ENCODE assay signal across 7 mouse cellular contexts in genomic region chr9:37576436-37576930, GRCm38 (mm10). TPM values are rescaled to one million over a fixed set of nuclear protein-coding genes. Genes with fewer than 3 reads are reported as not detected.
DNase-seq lines count a peak whose midpoint lies in the region; ATAC-seq and TF ChIP-seq lines count a peak whose summit lies in the region.

No protein-coding gene starts in this region.

- WGBS in embryonic facial prominence, embryonic 14.5 days, result 20% methylated on average over 13 of the region's 14 CpGs
- WGBS in spleen, adult 2 months, result 7% methylated on average over 14 of the region's 14 CpGs

- H3K36me3 ChIP-seq in embryonic facial prominence, embryonic 14.5 days (ENCODE audit: control insufficient read depth, insufficient read depth, low read length), result no peaks in the 10 kb centered on the region
- H3K36me3 ChIP-seq in spleen, adult 2 months (ENCODE audit: control insufficient read depth, insufficient read depth, low read length), result no peaks in the 10 kb centered on the region

- H3K4me3 ChIP-seq in embryonic facial prominence, embryonic 14.5 days (ENCODE audit: low read depth, low read length), result no peak overlapping the region
- peak overlapping the region; percentile 17; the same call in 1 of the 2 replicates for H3K4me3 ChIP-seq in layer of hippocampus, adult 2 months
- no peak overlapping the region for H3K4me3 ChIP-seq in spleen, adult 2 months (ENCODE audit: extremely low read depth, insufficient read depth, insufficient read length)

- H3K9me3 ChIP-seq in embryonic facial prominence, embryonic 14.5 days (ENCODE audit: control insufficient read depth, low read length), result no peaks in the 10 kb centered on the region

- no peak for TF ChIP-seq POLR2A in spleen, adult 2 months (IDR thresholded peaks at IDR 0.05; ENCODE audit: low read depth, low read length)

- no peaks in the 10 kb centered on the region for H3K27me3 ChIP-seq in embryonic facial prominence, embryonic 14.5 days (replicated peaks; ENCODE audit: control insufficient read depth, insufficient read depth, low read length)
- H3K27me3 ChIP-seq in spleen, adult 2 months (ENCODE audit: control insufficient read depth, insufficient read depth, low read length), result no peaks in the 10 kb centered on the region

- peak; percentile 40 to 52 for DNase-seq in spleen, adult 18-20 months
- DNase-seq in spleen, adult 12 weeks (ENCODE audit: low spot score), result no peak
- DNase-seq in embryonic facial prominence, embryonic 14.5 days (ENCODE audit: low spot score), result peak; percentile 68
- DNase-seq in layer of hippocampus, adult 2 months (ENCODE audit: low spot score in 2 of 2), result peak; percentile 37 to 38
- DNase-seq in spleen, adult 2 months (ENCODE audit: low read depth in 1 of 2, low spot score in 2 of 2), result peak; percentile 34 to 56

- H3K4me1 ChIP-seq in embryonic facial prominence, embryonic 14.5 days (ENCODE audit: control insufficient read depth, insufficient read depth, low read length), result no peaks in the 10 kb centered on the region; the same call in 1 of the 2 replicates
- peaks cover 5% of the 10 kb centered on the region for H3K4me1 ChIP-seq in spleen, adult 2 months (ENCODE audit: control insufficient read depth, insufficient read depth, insufficient read length)

- H3K9ac ChIP-seq in embryonic facial prominence, embryonic 14.5 days (ENCODE audit: low read depth, low read length), result no peak overlapping the region

- TF ChIP-seq CTCF in layer of hippocampus, adult 2 months (conservative IDR thresholded peaks at IDR 0.05), result 0 out of 2 replicates have a peak, but pooled peaks have one; percentile 16
- no peak for TF ChIP-seq CTCF in spleen, adult 2 months (IDR thresholded peaks at IDR 0.05; ENCODE audit: extremely low read depth, insufficient read depth, insufficient read length, insufficient replicate concordance)

- peak overlapping the region; percentile 36 for H3K4me2 ChIP-seq in embryonic facial prominence, embryonic 14.5 days (ENCODE audit: low read depth, low read length)

- no peak overlapping the region for H3K27ac ChIP-seq in embryonic facial prominence, embryonic 14.5 days (replicated peaks; ENCODE audit: low read depth, low read length)
- peak overlapping the region; percentile 93 for H3K27ac ChIP-seq in layer of hippocampus, adult 2 months
- H3K27ac ChIP-seq in spleen, adult 2 months (ENCODE audit: insufficient read depth, low read length), result no peak overlapping the region

- peak; percentile 88 for ATAC-seq in embryonic facial prominence, embryonic 14.5 days (ENCODE audit: low read depth)
- peak; percentile 86 for ATAC-seq in megakaryocyte progenitor cell, adult 5-6 weeks (replicated peaks; ENCODE audit: poor library complexity)
- no peak for ATAC-seq in CD4-positive, CD25-positive, alpha-beta regulatory T cell, adult 4 months

RNA-seq across cellular contexts. Expression of gene Siae, which starts 21.0 kb away (rescaled TPM):
- 13.4 and 13.9 TPM in 2 replicates for polyA plus RNA-seq in embryonic facial prominence, embryonic 14.5 days (2014; fragmentation: Nextera tagmentation; extraction: Ambion mirVana)
- 10 to 100 TPM in 1 of 2 experiments, 1 to 10 TPM in 1; 9.6 to 14.0 TPM for total RNA-seq in layer of hippocampus, adult 2 months (2021)
- total RNA-seq in megakaryocyte progenitor cell, adult 5-6 weeks (2015), result 13.4 and 16.9 TPM in 2 replicates
- 9.4 and 11.8 TPM in 2 replicates for total RNA-seq in megakaryocyte progenitor cell, adult 5-6 weeks (2017)
- polyA plus RNA-seq in spleen, adult 2 months (2012; rRNA removed), result 3.5 and 3.8 TPM in 2 replicates
- 10 to 100 TPM; 17.2 to 17.7 TPM for polyA plus RNA-seq in CD4-positive, CD25-positive, alpha-beta regulatory T cell, adult 4 months (2017; shearing (Covaris generic))

RNA-seq across cellular contexts. Expression of gene Nrgn, which starts 23.8 kb away (rescaled TPM):
- polyA plus RNA-seq in embryonic facial prominence, embryonic 14.5 days (2014; fragmentation: Nextera tagmentation; extraction: Ambion mirVana), result 7.0 and 8.8 TPM in 2 replicates
- 1,000 to 10,000 TPM; 1,464 to 1,512 TPM for total RNA-seq in layer of hippocampus, adult 2 months (2021)
- total RNA-seq in megakaryocyte progenitor cell, adult 5-6 weeks (2015), result 4.4 and 9.6 TPM in 2 replicates
- 0.54 and 3.5 TPM in 2 replicates for total RNA-seq in megakaryocyte progenitor cell, adult 5-6 weeks (2017)
- 35.3 and 45.1 TPM in 2 replicates for polyA plus RNA-seq in spleen, adult 2 months (2012; rRNA removed)
- polyA plus RNA-seq in CD4-positive, CD25-positive, alpha-beta regulatory T cell, adult 4 months (2017; shearing (Covaris generic)), result under 1 TPM; 0.51 to 0.86 TPM

RNA-seq across cellular contexts. Expression of gene Spa17, which starts 37.0 kb away (rescaled TPM):
- 6.9 and 10.2 TPM in 2 replicates for polyA plus RNA-seq in embryonic facial prominence, embryonic 14.5 days (2014; fragmentation: Nextera tagmentation; extraction: Ambion mirVana)
- total RNA-seq in layer of hippocampus, adult 2 months (2021), result 1 to 10 TPM; 1.5 to 1.9 TPM
- total RNA-seq in megakaryocyte progenitor cell, adult 5-6 weeks (2015), result 2.9 and 6.7 TPM in 2 replicates
- 1.7 and 5.1 TPM in 2 replicates for total RNA-seq in megakaryocyte progenitor cell, adult 5-6 weeks (2017)
- polyA plus RNA-seq in spleen, adult 2 months (2012; rRNA removed), result 0.21 TPM in 1 of 2 replicates, not detected in the other
- polyA plus RNA-seq in CD4-positive, CD25-positive, alpha-beta regulatory T cell, adult 4 months (2017; shearing (Covaris generic)), result under 1 TPM in 1 of 2 experiments, not detected in 1; 0.97 TPM

RNA-seq across cellular contexts. Expression of gene Vsig2, which starts 37.4 kb away (rescaled TPM):
- polyA plus RNA-seq in embryonic facial prominence, embryonic 14.5 days (2014; fragmentation: Nextera tagmentation; extraction: Ambion mirVana), result 1.2 and 1.5 TPM in 2 replicates
- 1 to 10 TPM; 2.5 to 3.7 TPM for total RNA-seq in layer of hippocampus, adult 2 months (2021)
- total RNA-seq in megakaryocyte progenitor cell, adult 5-6 weeks (2015), result not detected in 2 replicates
- not detected in 2 replicates for total RNA-seq in megakaryocyte progenitor cell, adult 5-6 weeks (2017)
- 2.1 and 3.7 TPM in 2 replicates for polyA plus RNA-seq in spleen, adult 2 months (2012; rRNA removed)
- not detected for polyA plus RNA-seq in CD4-positive, CD25-positive, alpha-beta regulatory T cell, adult 4 months (2017; shearing (Covaris generic))

RNA-seq across cellular contexts. Expression of gene Esam, which starts 48.6 kb away (rescaled TPM):
- polyA plus RNA-seq in embryonic facial prominence, embryonic 14.5 days (2014; fragmentation: Nextera tagmentation; extraction: Ambion mirVana), result 52.0 and 54.0 TPM in 2 replicates
- total RNA-seq in layer of hippocampus, adult 2 months (2021), result 10 to 100 TPM; 18.3 to 19.3 TPM
- 0.34 and 0.94 TPM in 2 replicates for total RNA-seq in megakaryocyte progenitor cell, adult 5-6 weeks (2015)
- total RNA-seq in megakaryocyte progenitor cell, adult 5-6 weeks (2017), result 0.29 and 0.57 TPM in 2 replicates
- 19.2 and 19.6 TPM in 2 replicates for polyA plus RNA-seq in spleen, adult 2 months (2012; rRNA removed)
- polyA plus RNA-seq in CD4-positive, CD25-positive, alpha-beta regulatory T cell, adult 4 months (2017; shearing (Covaris generic)), result not detected
